Mouse (Mus musculus) thymus, postnatal 25 days (tissue): ENCODE measurements around the gene A430078G23Rik.

ENCODE experiments used
- DNase-seq: peaks from one replicate; pipeline ENCODE4 v3.0.0; 2022

Gene A430078G23Rik

GRCm38 (mm10) chr8:3414639-3415190 is 61.5 kb downstream of the A430078G23Rik start:
- no peak for DNase-seq

GRCm38 (mm10) chr8:3415259-3415658 is 62.0 kb downstream of the A430078G23Rik start:
- DNase-seq: no peak

- DNase-seq: no peak
Observed at GRCm38 (mm10) chr8:3415661-3416060, 62.4 kb downstream of the A430078G23Rik start.

- no peak for DNase-seq
Observed at GRCm38 (mm10) chr8:3416846-3417245, 63.6 kb downstream of the A430078G23Rik start.

- no peak for DNase-seq
Observed at GRCm38 (mm10) chr8:3417455-3417854, 64.2 kb downstream of the A430078G23Rik start.

- DNase-seq: no peak
Observed at GRCm38 (mm10) chr8:3418101-3418500, 64.9 kb downstream of the A430078G23Rik start.

- no peak for DNase-seq
Observed at GRCm38 (mm10) chr8:3420105-3420706, 67.0 kb downstream of the A430078G23Rik start.

- no peak for DNase-seq
Observed at GRCm38 (mm10) chr8:3421507-3421906, 68.3 kb downstream of the A430078G23Rik start.

- DNase-seq: no peak
Observed at GRCm38 (mm10) chr8:3425217-3425616, 72.0 kb downstream of the A430078G23Rik start.

- no peak for DNase-seq
Observed at GRCm38 (mm10) chr8:3426211-3426610, 73.0 kb downstream of the A430078G23Rik start.

GRCm38 (mm10) chr8:3428426-3428825 is 75.2 kb downstream of the A430078G23Rik start:
- no peak for DNase-seq

GRCm38 (mm10) chr8:3429966-3430365 is 76.8 kb downstream of the A430078G23Rik start:
- no peak for DNase-seq

- DNase-seq: no peak
Observed at GRCm38 (mm10) chr8:3431113-3431512, 77.9 kb downstream of the A430078G23Rik start.

GRCm38 (mm10) chr8:3436492-3436891 is 83.3 kb downstream of the A430078G23Rik start:
- no peak for DNase-seq

- DNase-seq: peak; percentile 12
Observed at GRCm38 (mm10) chr8:3439510-3439909, 86.3 kb downstream of the A430078G23Rik start.
